Comparison of ENCODE assay signal across 9 mouse cellular contexts in genomic region chr2:106527008-106527407, GRCm38 (mm10).
A peak's percentile ranks its signal among the peaks of the same experiment; 100 is the strongest.
DNase-seq lines count a peak whose midpoint lies in the region; ATAC-seq and TF ChIP-seq lines count a peak whose summit lies in the region.
"Had no signal": no experiment of that assay in that cellular context is flagged by ENCODE, and none has a peak within 500 bp of the region (broad histone marks: within the 10 kb centered on the region; RNA-seq: fewer than 3 reads in every experiment).

No protein-coding gene starts in this region.

- intact Hi-C loops in heart, postnatal 36 days (cut with DNase I): no loop called here

- no peaks in the 10 kb centered on the region for H3K4me1 ChIP-seq in heart, postnatal 0 days (ENCODE audit: control insufficient read depth, insufficient read depth)
- H3K4me1 ChIP-seq in ES-E14 (ENCODE audit: control insufficient read depth in 2 of 2, insufficient read depth in 2 of 2, low read length in 2 of 2, poor library complexity in 1 of 2): peaks cover 0 to 6% of the 10 kb centered on the region in 2 experiments; a peak in 1 of 4 replicates
- no peaks in the 10 kb centered on the region for H3K4me1 ChIP-seq in forebrain, embryonic 11.5 days (replicated peaks; ENCODE audit: control insufficient read depth, insufficient read depth, low read length)
- H3K4me1 ChIP-seq in limb, embryonic 10.5 days: peaks cover 17% of the 10 kb centered on the region

- H3K9me3 ChIP-seq in heart, postnatal 0 days (replicated peaks; ENCODE audit: control insufficient read depth, low read length): no peaks in the 10 kb centered on the region
- no peaks in the 10 kb centered on the region for H3K9me3 ChIP-seq in ES-E14 (ENCODE audit: control insufficient read depth, insufficient read depth, low read depth, low read length)
- no peaks in the 10 kb centered on the region for H3K9me3 ChIP-seq in forebrain, embryonic 11.5 days (ENCODE audit: control insufficient read depth, low read length)
- no peaks in the 10 kb centered on the region for H3K9me3 ChIP-seq in limb, embryonic 10.5 days (replicated peaks)

- 45% methylated on average over 2 of the region's 2 CpGs for WGBS in heart, postnatal 0 days
- 43% methylated on average over 2 of the region's 2 CpGs for WGBS in forebrain, embryonic 11.5 days
- 62% methylated on average over 2 of the region's 2 CpGs for WGBS in limb, embryonic 10.5 days

- no peaks in the 10 kb centered on the region for H3K27me3 ChIP-seq in heart, postnatal 0 days (ENCODE audit: control insufficient read depth, insufficient read depth, low read length)
- no peaks in the 10 kb centered on the region for H3K27me3 ChIP-seq in forebrain, embryonic 11.5 days (ENCODE audit: control insufficient read depth, insufficient read depth, low read length)
- H3K27me3 ChIP-seq in limb, embryonic 10.5 days (ENCODE audit: low read depth, poor library complexity, severe bottlenecking): no peaks in the 10 kb centered on the region

- no peak overlapping the region for H3K27ac ChIP-seq in heart, postnatal 0 days (ENCODE audit: low read depth)
- no peak overlapping the region for H3K27ac ChIP-seq in ES-E14 (ENCODE audit: insufficient read depth, low read depth, low read length, poor library complexity, severe bottlenecking)
- peak overlapping the region; percentile 37; the same call in 1 of the 2 replicates for H3K27ac ChIP-seq in forebrain, embryonic 11.5 days (ENCODE audit: low read depth, low read length)
- H3K27ac ChIP-seq in limb, embryonic 10.5 days: peak overlapping the region; percentile 92

- no peak for TF ChIP-seq EP300 in heart, postnatal 0 days (IDR thresholded peaks at IDR 0.05; ENCODE audit: low read depth)

- no peak overlapping the region for H3K4me3 ChIP-seq in heart, postnatal 0 days (ENCODE audit: low read depth, low read length)
- no peak overlapping the region for H3K4me3 ChIP-seq in ES-E14 (ENCODE audit: insufficient read depth in 1 of 2, low read depth in 1 of 2, low read length in 2 of 2, poor library complexity in 1 of 2, severe bottlenecking in 1 of 2)
- H3K4me3 ChIP-seq in forebrain, embryonic 11.5 days (ENCODE audit: low read depth, low read length): no peak overlapping the region
- no peak overlapping the region for H3K4me3 ChIP-seq in limb, embryonic 10.5 days

- no peaks in the 10 kb centered on the region for H3K36me3 ChIP-seq in heart, postnatal 0 days (replicated peaks; ENCODE audit: control insufficient read depth, insufficient read depth, low read length)
- H3K36me3 ChIP-seq in ES-E14 (ENCODE audit: control insufficient read depth, insufficient read depth, low read length, poor library complexity, severe bottlenecking): no peaks in the 10 kb centered on the region
- H3K36me3 ChIP-seq in forebrain, embryonic 11.5 days (ENCODE audit: control insufficient read depth, insufficient read depth, low read length): no peaks in the 10 kb centered on the region
- no peaks in the 10 kb centered on the region for H3K36me3 ChIP-seq in limb, embryonic 10.5 days

- in situ Hi-C loops in ES-E14 (cut with MboI; ENCODE audit: low sequenced_read_pairs in 2 of 2, unreplicated experiment in 2 of 2): no loop called here

- ATAC-seq in heart, postnatal 0 days (ENCODE audit: insufficient read depth, low read depth): no peak
- ATAC-seq in forebrain, embryonic 11.5 days (replicated peaks; ENCODE audit: low FRiP score): peak; percentile 90
- ATAC-seq in megakaryocyte progenitor cell, adult 5-6 weeks (replicated peaks; ENCODE audit: poor library complexity): no peak

- peak; percentile 6 for DNase-seq in heart, postnatal 0 days (ENCODE audit: low spot score)
- no peak for DNase-seq in heart, postnatal 36 days
- peak; percentile 50 for DNase-seq in ES-E14 (ENCODE audit: low read depth, low spot score)
- DNase-seq in forebrain, embryonic 11.5 days (ENCODE audit: low spot score): peak; percentile 68
- DNase-seq in limb, embryonic 10.5 days (ENCODE audit: low spot score): peak; percentile 55
- no peak for DNase-seq in spleen, postnatal 10 days (ENCODE audit: low spot score in 2 of 2)
- no peak for DNase-seq in urinary bladder, postnatal 14 days (ENCODE audit: low spot score)
- DNase-seq: lung, postnatal 4 days had no signal

- no peak for TF ChIP-seq CTCF in heart, postnatal 0 days (IDR thresholded peaks at IDR 0.05; ENCODE audit: low read depth)

- H3K9ac ChIP-seq in heart, postnatal 0 days (replicated peaks; ENCODE audit: low read depth, low read length): no peak overlapping the region
- no peak overlapping the region for H3K9ac ChIP-seq in ES-E14 (ENCODE audit: insufficient read depth, low read depth, low read length, poor library complexity, severe bottlenecking)
- peak overlapping the region; percentile 41; the same call in 1 of the 2 replicates for H3K9ac ChIP-seq in forebrain, embryonic 11.5 days (ENCODE audit: low read length)

- no peak overlapping the region for H3K4me2 ChIP-seq in heart, postnatal 0 days (ENCODE audit: low read depth, low read length)
- H3K4me2 ChIP-seq in forebrain, embryonic 11.5 days (ENCODE audit: low read depth, low read length, severe bottlenecking): no peak overlapping the region

TF ChIP-seq in ES-E14, 5 proteins besides CTCF, POLR2A, EP300 and RAD21:
- no peak for TF ChIP-seq MAFK (IDR thresholded peaks at IDR 0.05; ENCODE audit: insufficient read depth, low read depth, low read length)
- no peak for TF ChIP-seq HCFC1 (IDR thresholded peaks at IDR 0.05; ENCODE audit: borderline replicate concordance, insufficient read depth, low read length)
- no peak for TF ChIP-seq CHD2 (IDR thresholded peaks at IDR 0.05; ENCODE audit: low read depth, low read length)
- TF ChIP-seq ZNF384 (IDR thresholded peaks at IDR 0.05; ENCODE audit: low read depth, low read length): no peak
- no peak for TF ChIP-seq ZC3H11A (IDR thresholded peaks at IDR 0.05; ENCODE audit: borderline replicate concordance, low read depth, low read length)

Comparison
In these comparisons a context has a peak if more than half of its experiments do, and no peak if none do; other contexts are left out.
1. DNase-seq: peak in heart, postnatal 0 days (single experiment), ES-E14 (single experiment), forebrain, embryonic 11.5 days (single experiment) and limb, embryonic 10.5 days (single experiment); none in heart, postnatal 36 days (0 of 2), spleen, postnatal 10 days (0 of 2) and urinary bladder, postnatal 14 days (single experiment).
2. H3K27ac ChIP-seq: peak in forebrain, embryonic 11.5 days (single experiment) and limb, embryonic 10.5 days (single experiment); none in heart, postnatal 0 days (single experiment) and ES-E14 (single experiment).